Mouse (Mus musculus): ENCODE measurements at regions not wholly inside any gene's neighbourhood (a gene's known extent, or its start where the extent isn't known, plus 50 kb on each side); places are given as distances from the start of the nearest gene placed in this dataset.

GRCm38 (mm10) chr2:173397846-173398331 lies 121.6 kb upstream of the Pmepa1 start:
- 84% methylated on average over 2 of the region's 2 CpGs for WGBS
- H3K9ac ChIP-seq = no peak overlapping the region
- no peaks in the 10 kb centered on the region for H3K9me3 ChIP-seq (replicated peaks)
- no peak overlapping the region for H3K4me2 ChIP-seq (replicated peaks)
- H3K4me1 ChIP-seq = 0 out of 2 replicates have a peak, but pooled peaks cover 6% of the 10 kb centered on the region
- no peak overlapping the region for H3K4me3 ChIP-seq (replicated peaks)
- ATAC-seq (ENCODE audit: insufficient number of reproducible peaks, low FRiP score, low TSS enrichment, low read depth) = no peak
- no peaks in the 10 kb centered on the region for H3K36me3 ChIP-seq
- H3K27me3 ChIP-seq = no peaks in the 10 kb centered on the region
- H3K27ac ChIP-seq (replicated peaks) = no peak overlapping the region

DNA sequence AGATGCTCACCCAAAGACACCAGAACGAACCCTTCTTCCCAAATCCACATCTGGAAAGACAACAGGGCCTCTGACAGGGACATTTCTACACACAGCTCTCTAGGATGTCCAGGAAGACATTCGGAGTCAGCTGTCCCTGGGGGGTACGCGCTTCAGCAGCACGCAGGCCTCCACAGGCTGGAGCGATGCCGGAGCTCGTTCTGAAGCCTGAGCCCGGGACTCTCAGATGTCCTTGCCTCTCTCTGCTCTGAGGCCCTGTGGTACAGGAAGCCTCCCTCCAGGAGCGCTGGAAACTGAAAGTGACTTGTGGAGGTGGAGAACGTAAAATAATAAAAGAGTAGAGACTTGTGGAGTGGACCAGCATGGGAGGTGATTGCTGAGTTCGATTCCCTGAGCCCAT lies 116.8 kb upstream of the 1700021F07Rik start:
- H3K4me2 ChIP-seq (replicated peaks) = no peak overlapping the region
- H3K27ac ChIP-seq (replicated peaks) = no peak overlapping the region
- H3K9me3 ChIP-seq (replicated peaks) = no peaks in the 10 kb centered on the region
- H3K4me1 ChIP-seq = peaks cover 31% of the 10 kb centered on the region
- H3K9ac ChIP-seq = no peak overlapping the region
- no peak overlapping the region for H3K4me3 ChIP-seq (replicated peaks)
- H3K27me3 ChIP-seq = no peaks in the 10 kb centered on the region
- 59% methylated on average over 12 of the region's 12 CpGs for WGBS
- ATAC-seq (ENCODE audit: insufficient number of reproducible peaks, low FRiP score, low TSS enrichment, low read depth) = no peak
- no peaks in the 10 kb centered on the region for H3K36me3 ChIP-seq

- WGBS = 24% methylated on average over 13 of the region's 13 CpGs
- H3K4me3 ChIP-seq (replicated peaks) = no peak overlapping the region
- no peak for ATAC-seq (ENCODE audit: insufficient number of reproducible peaks, low FRiP score, low TSS enrichment, low read depth)
- H3K36me3 ChIP-seq = no peaks in the 10 kb centered on the region
- H3K9ac ChIP-seq = no peak overlapping the region
- H3K4me1 ChIP-seq = peaks cover 31% of the 10 kb centered on the region
- H3K27me3 ChIP-seq = no peaks in the 10 kb centered on the region
- no peak overlapping the region for H3K27ac ChIP-seq (replicated peaks)
- H3K4me2 ChIP-seq (replicated peaks) = no peak overlapping the region
- no peaks in the 10 kb centered on the region for H3K9me3 ChIP-seq (replicated peaks)
These were observed 115.9 kb upstream of the 1700021F07Rik start for GRCm38 (mm10) chr2:173406344-173407094.

DNA sequence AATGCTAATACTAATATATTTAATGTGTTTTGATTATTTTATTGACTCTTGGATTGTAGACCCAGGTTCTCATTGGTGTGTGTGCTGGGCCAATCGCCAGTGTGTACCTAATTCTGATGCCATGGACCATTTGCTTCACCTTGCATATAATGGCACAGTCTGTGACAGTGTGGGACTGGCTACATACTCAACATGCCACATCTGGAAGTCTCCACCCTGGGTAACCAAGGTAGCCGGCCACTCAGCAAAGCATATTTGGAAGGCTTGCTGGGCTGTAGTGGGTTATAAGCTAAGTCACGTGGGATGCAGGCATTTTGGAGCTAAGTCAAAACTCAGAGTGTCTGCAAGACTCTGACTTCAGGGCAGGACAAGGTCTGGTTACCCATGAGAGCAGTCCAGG lies 115.3 kb upstream of the 1700021F07Rik start:
- no peak overlapping the region for H3K4me3 ChIP-seq (replicated peaks)
- no peak overlapping the region for H3K27ac ChIP-seq (replicated peaks)
- H3K9ac ChIP-seq = no peak overlapping the region
- H3K36me3 ChIP-seq = no peaks in the 10 kb centered on the region
- H3K9me3 ChIP-seq (replicated peaks) = no peaks in the 10 kb centered on the region
- no peaks in the 10 kb centered on the region for H3K27me3 ChIP-seq
- no peak overlapping the region for H3K4me2 ChIP-seq (replicated peaks)
- WGBS = 54% methylated on average over 3 of the region's 3 CpGs
- ATAC-seq (ENCODE audit: insufficient number of reproducible peaks, low FRiP score, low TSS enrichment, low read depth) = no peak
- H3K4me1 ChIP-seq = peaks cover 31% of the 10 kb centered on the region

DNA sequence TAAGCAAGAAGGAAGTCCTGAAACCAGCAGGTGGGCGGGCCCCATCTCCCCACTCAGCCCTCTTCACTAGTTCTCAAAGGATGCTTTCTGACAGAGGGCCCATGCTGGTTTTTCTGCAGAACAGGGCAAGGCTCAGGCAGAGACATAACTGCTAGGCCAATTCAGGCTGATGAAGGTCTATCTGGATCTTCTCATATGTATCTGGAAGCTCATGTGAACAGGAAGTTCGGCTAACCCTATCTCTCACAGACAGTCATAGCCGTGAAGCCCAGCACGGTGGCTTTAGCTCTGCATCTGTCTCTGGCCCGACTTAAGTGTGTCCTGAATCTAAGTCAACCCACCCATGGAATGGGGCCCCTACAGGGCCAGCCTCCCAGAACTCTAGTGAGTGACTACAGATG lies 113.7 kb upstream of the 1700021F07Rik start:
- no peak overlapping the region for H3K27ac ChIP-seq (replicated peaks)
- H3K36me3 ChIP-seq = no peaks in the 10 kb centered on the region
- H3K9me3 ChIP-seq (replicated peaks) = no peaks in the 10 kb centered on the region
- H3K4me3 ChIP-seq (replicated peaks) = no peak overlapping the region
- H3K27me3 ChIP-seq = no peaks in the 10 kb centered on the region
- ATAC-seq (ENCODE audit: insufficient number of reproducible peaks, low FRiP score, low TSS enrichment, low read depth) = no peak
- 72% methylated on average over 5 of the region's 5 CpGs for WGBS
- no peak overlapping the region for H3K4me2 ChIP-seq (replicated peaks)
- peaks cover 35% of the 10 kb centered on the region for H3K4me1 ChIP-seq
- no peak overlapping the region for H3K9ac ChIP-seq

GRCm38 (mm10) chr2:173409433-173409832 lies 113.0 kb upstream of the 1700021F07Rik start:
- Histone ChIP-seq H3K27me3 (no peaks in the 10 kb centered on the region), H3K27ac (replicated peaks) (no peak overlapping the region), H3K36me3 (no peaks in the 10 kb centered on the region), H3K4me2 (replicated peaks) (no peak overlapping the region), H3K9ac (no peak overlapping the region), H3K4me3 (replicated peaks) (no peak overlapping the region), H3K4me1 (peaks cover 42% of the 10 kb centered on the region), H3K9me3 (replicated peaks) (no peaks in the 10 kb centered on the region)
- ATAC-seq (ENCODE audit: insufficient number of reproducible peaks, low FRiP score, low TSS enrichment, low read depth) = no peak
- WGBS = 47% methylated on average over 16 of the region's 16 CpGs

GRCm38 (mm10) chr2:173413906-173414656 lies 108.3 kb upstream of the 1700021F07Rik start:
- Histone ChIP-seq H3K27me3 (no peaks in the 10 kb centered on the region), H3K4me3 (replicated peaks) (no peak overlapping the region), H3K9ac (no peak overlapping the region), H3K4me1 (peaks cover 16% of the 10 kb centered on the region), H3K9me3 (replicated peaks) (no peaks in the 10 kb centered on the region), H3K4me2 (replicated peaks) (no peak overlapping the region), H3K27ac (replicated peaks) (no peak overlapping the region), H3K36me3 (no peaks in the 10 kb centered on the region)
- 0 out of 2 replicates have a peak, but pooled peaks have one; percentile 39 for ATAC-seq (ENCODE audit: insufficient number of reproducible peaks, low FRiP score, low TSS enrichment, low read depth)
- WGBS = 48% methylated on average over 18 of the region's 18 CpGs

GRCm38 (mm10) chr2:173415429-173415828 lies 107.0 kb upstream of the 1700021F07Rik start:
- H3K4me2 ChIP-seq (replicated peaks) = no peak overlapping the region
- no peak for ATAC-seq (ENCODE audit: insufficient number of reproducible peaks, low FRiP score, low TSS enrichment, low read depth)
- H3K4me3 ChIP-seq (replicated peaks) = no peak overlapping the region
- no peaks in the 10 kb centered on the region for H3K9me3 ChIP-seq (replicated peaks)
- no peaks in the 10 kb centered on the region for H3K36me3 ChIP-seq
- WGBS = 82% methylated on average over 7 of the region's 7 CpGs
- peaks cover 11% of the 10 kb centered on the region for H3K4me1 ChIP-seq
- H3K9ac ChIP-seq = no peak overlapping the region
- no peaks in the 10 kb centered on the region for H3K27me3 ChIP-seq
- no peak overlapping the region for H3K27ac ChIP-seq (replicated peaks)

DNA sequence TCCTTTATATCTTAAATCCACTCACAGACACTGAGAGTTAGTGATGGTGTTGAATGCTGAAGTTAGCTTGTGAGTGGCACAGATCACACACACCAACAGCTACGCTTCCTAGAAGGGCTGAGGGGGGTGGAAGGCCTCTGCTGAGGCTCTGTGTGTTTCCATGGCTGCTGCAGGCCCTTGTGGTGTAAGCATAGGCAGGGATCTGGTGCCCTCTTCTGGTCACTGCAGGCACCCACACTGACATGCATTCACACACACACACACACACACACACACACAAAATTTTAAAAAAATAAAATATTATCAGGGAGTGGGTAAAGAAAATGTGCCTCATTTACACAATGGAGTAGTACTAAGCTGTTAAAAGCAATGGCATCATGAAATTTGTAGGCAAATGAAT lies 105.5 kb upstream of the 1700021F07Rik start:
- no peaks in the 10 kb centered on the region for H3K27me3 ChIP-seq
- 85% methylated on average over 1 of the region's 1 CpGs for WGBS
- H3K36me3 ChIP-seq = no peaks in the 10 kb centered on the region
- no peak overlapping the region for H3K4me2 ChIP-seq (replicated peaks)
- no peaks in the 10 kb centered on the region for H3K9me3 ChIP-seq (replicated peaks)
- H3K4me1 ChIP-seq = peaks cover 13% of the 10 kb centered on the region
- H3K4me3 ChIP-seq (replicated peaks) = no peak overlapping the region
- H3K9ac ChIP-seq = no peak overlapping the region
- ATAC-seq (ENCODE audit: insufficient number of reproducible peaks, low FRiP score, low TSS enrichment, low read depth) = no peak
- no peak overlapping the region for H3K27ac ChIP-seq (replicated peaks)

GRCm38 (mm10) chr2:173418951-173419350 lies 103.4 kb upstream of the 1700021F07Rik start:
- H3K9me3 ChIP-seq (replicated peaks) = no peaks in the 10 kb centered on the region
- no peak overlapping the region for H3K4me2 ChIP-seq (replicated peaks)
- H3K4me3 ChIP-seq (replicated peaks) = no peak overlapping the region
- 86% methylated on average over 7 of the region's 7 CpGs for WGBS
- no peak overlapping the region for H3K9ac ChIP-seq
- H3K27ac ChIP-seq (replicated peaks) = no peak overlapping the region
- H3K36me3 ChIP-seq = no peaks in the 10 kb centered on the region
- no peak for ATAC-seq (ENCODE audit: insufficient number of reproducible peaks, low FRiP score, low TSS enrichment, low read depth)
- H3K27me3 ChIP-seq = no peaks in the 10 kb centered on the region
- peaks cover 6% of the 10 kb centered on the region for H3K4me1 ChIP-seq

DNA sequence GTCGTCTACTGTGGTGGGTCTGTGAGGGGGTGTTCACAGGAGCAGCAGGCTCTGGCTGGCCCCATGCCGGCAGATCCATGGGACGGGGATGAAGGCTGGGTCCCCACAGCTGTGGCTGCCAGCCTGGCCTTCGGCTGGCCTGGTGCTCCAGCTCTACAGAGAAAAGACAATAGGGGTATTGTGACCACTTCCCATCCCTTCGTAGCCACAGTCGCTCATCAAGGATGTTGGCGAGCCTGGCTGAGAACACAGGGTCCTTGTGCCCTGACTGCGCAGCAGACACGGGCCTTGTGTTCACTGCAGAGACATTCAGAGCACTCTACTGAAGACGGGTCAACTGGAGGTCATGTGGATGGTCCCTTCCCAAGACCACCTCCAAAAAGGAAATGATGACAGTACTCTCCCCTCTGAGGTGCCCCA lies 102.4 kb upstream of the 1700021F07Rik start:
- ATAC-seq (ENCODE audit: insufficient number of reproducible peaks, low FRiP score, low TSS enrichment, low read depth) = peak; percentile 60; the same call in 1 of the 2 replicates
- H3K4me1 ChIP-seq = peaks cover 2% of the 10 kb centered on the region; the same call in 1 of the 2 replicates
- no peak overlapping the region for H3K4me2 ChIP-seq (replicated peaks)
- no peak overlapping the region for H3K27ac ChIP-seq (replicated peaks)
- H3K36me3 ChIP-seq = no peaks in the 10 kb centered on the region
- 35% methylated on average over 10 of the region's 10 CpGs for WGBS
- H3K27me3 ChIP-seq = no peaks in the 10 kb centered on the region
- no peaks in the 10 kb centered on the region for H3K9me3 ChIP-seq (replicated peaks)
- H3K9ac ChIP-seq = no peak overlapping the region
- H3K4me3 ChIP-seq (replicated peaks) = no peak overlapping the region

Measured in embryonic facial prominence, embryonic 15.5 days (tissue).